Mouse (Mus musculus): ENCODE results near the gene Cfl1.

DNA sequence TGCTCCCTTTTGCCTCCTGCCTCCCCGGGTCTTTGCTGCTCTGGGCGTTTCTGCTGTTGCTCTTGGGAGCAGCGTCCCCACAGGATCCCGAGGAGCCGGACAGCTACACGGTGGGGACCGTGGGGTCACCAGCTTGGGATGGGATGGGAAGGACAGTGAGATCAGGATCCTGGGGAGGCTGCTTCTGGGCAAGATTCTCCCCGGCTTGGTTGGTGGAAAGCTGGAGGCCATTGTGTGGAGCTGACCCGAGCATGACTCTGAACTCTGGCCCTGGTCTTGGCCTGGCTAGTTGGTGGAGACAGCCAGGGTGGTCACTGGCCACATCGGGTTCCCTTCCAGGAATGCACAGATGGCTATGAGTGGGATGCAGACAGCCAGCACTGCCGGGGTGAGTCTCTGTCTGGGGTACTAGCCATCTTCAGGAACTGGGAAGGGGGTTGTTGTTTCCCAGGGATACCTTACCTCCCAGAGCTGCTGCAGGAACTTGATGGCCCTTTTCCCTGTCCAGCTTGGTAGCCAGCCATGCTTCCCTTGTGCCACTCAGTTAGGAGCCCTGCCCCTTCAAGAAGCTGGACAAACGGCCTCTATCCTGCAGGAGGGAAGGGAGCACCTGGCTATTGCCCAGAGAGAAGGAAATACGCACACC lies 15.1 kb upstream of the Cfl1 start:
- TF ChIP-seq CTCF (IDR thresholded peaks at IDR 0.05), result no peak
- no peak for TF ChIP-seq POLR2A (IDR thresholded peaks at IDR 0.05; ENCODE audit: insufficient read depth, low read depth, low read length)
- no peak for TF ChIP-seq EP300 (IDR thresholded peaks at IDR 0.05; ENCODE audit: insufficient read depth, low read depth, low read length)

Data from heart, adult 2 months (tissue).